ENCODE assay signal across 8 mouse cellular contexts in the genomic region with DNA sequence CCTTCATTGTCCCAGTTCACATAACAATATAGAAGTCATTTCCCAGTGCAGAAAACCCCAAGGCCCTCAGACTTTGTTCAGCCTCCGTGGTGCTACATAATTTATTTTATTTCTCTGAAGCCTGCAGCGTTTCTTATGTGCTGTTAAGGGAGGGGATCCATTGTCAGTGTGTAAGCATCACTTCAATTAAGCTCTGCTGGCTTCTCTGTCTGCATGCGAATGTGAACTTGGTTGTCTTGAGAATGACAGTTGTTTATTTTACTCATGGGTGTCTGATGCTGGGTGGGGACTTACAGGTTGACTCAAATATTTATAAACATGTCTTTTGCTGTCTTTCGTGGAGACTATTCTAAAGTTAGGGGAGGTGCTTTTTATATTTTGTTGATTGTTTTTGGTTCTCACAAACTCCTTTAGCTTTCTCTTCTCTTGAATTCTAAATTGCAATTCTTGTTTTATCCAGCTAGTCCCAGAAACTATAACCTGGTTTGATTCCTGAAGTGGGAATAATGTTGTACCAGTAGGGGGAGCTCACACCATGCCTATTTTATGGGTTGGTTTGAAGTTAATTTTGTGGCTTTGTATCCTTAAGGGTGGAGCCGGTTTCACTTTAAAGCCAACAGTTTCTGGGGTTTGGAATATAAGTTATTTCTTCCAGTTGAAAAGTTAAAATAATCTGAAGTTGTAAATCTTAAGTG.
DNase-seq lines count a peak whose midpoint lies in the region; ATAC-seq and TF ChIP-seq lines count a peak whose summit lies in the region.

No protein-coding gene starts in this region.

- H3K4me3 ChIP-seq in liver, adult 2 months (ENCODE audit: insufficient read depth, low read depth, low read length) = no peak overlapping the region
- H3K4me3 ChIP-seq in liver, embryonic 11.5 days (ENCODE audit: low read depth, low read length) = no peak overlapping the region
- H3K4me3 ChIP-seq in brown adipose tissue, adult 24 weeks (ENCODE audit: insufficient read depth, low read depth, low read length) = no peak overlapping the region
- H3K4me3 ChIP-seq in lung, postnatal 0 days (ENCODE audit: low read depth, low read length) = 0 out of 2 replicates have a peak overlapping the region, but pooled peaks have one; percentile 8
- no peak overlapping the region for H3K4me3 ChIP-seq in stomach, embryonic 14.5 days (ENCODE audit: low read depth, low read length)

- TF ChIP-seq POLR2A in liver, adult 2 months (IDR thresholded peaks at IDR 0.05; ENCODE audit: extremely low read depth, insufficient read depth, low read length) = no peak

- intact Hi-C loops in heart, postnatal 25 days (cut with DNase I) = loop anchor here (1.0 to 10.0 kb wide), 7 partner anchors 145 to 635 kb away; no protein-coding TSS in a partner anchor

- H3K4me2 ChIP-seq in liver, embryonic 11.5 days = no peak overlapping the region
- no peak overlapping the region; the same call in 1 of the 2 replicates for H3K4me2 ChIP-seq in lung, postnatal 0 days (replicated peaks; ENCODE audit: low read depth, low read length)
- H3K4me2 ChIP-seq in stomach, embryonic 14.5 days (replicated peaks; ENCODE audit: low read depth, low read length) = 0 out of 2 replicates have a peak overlapping the region, but pooled peaks have one; percentile 12

- H3K79me2 ChIP-seq in liver, adult 2 months (ENCODE audit: control insufficient read depth, insufficient read depth, low read length) = no peaks in the 10 kb centered on the region

- no peak overlapping the region for H3K27ac ChIP-seq in liver, adult 2 months (replicated peaks; ENCODE audit: insufficient read depth, low read depth, low read length)
- H3K27ac ChIP-seq in liver, embryonic 11.5 days (ENCODE audit: low read depth, low read length) = no peak overlapping the region
- H3K27ac ChIP-seq in brown adipose tissue, adult 24 weeks (replicated peaks; ENCODE audit: low read depth, low read length) = peak overlapping the region; percentile 65; the same call in 1 of the 2 replicates
- no peak overlapping the region for H3K27ac ChIP-seq in lung, postnatal 0 days (ENCODE audit: low read length)
- no peak overlapping the region; the same call in 1 of the 2 replicates for H3K27ac ChIP-seq in stomach, embryonic 14.5 days (ENCODE audit: low read length)

- no peaks in the 10 kb centered on the region for H3K27me3 ChIP-seq in liver, adult 2 months (ENCODE audit: control insufficient read depth, insufficient read depth, low read length)
- H3K27me3 ChIP-seq in liver, embryonic 11.5 days (replicated peaks; ENCODE audit: control insufficient read depth, insufficient read depth, low read length) = no peaks in the 10 kb centered on the region
- no peaks in the 10 kb centered on the region for H3K27me3 ChIP-seq in lung, postnatal 0 days (replicated peaks; ENCODE audit: insufficient read depth, low read length)
- H3K27me3 ChIP-seq in stomach, embryonic 14.5 days (ENCODE audit: control insufficient read depth, insufficient read depth, low read length) = no peaks in the 10 kb centered on the region

- peak; percentile 38; the same call in 1 of the 2 replicates for TF ChIP-seq CTCF in liver, adult 2 months (IDR thresholded peaks at IDR 0.05; ENCODE audit: low read depth, low read length)
- TF ChIP-seq CTCF in lung, postnatal 0 days (IDR thresholded peaks at IDR 0.05) = peak; percentile 87

- WGBS in liver, adult 2 months = 46% methylated on average over 5 of the region's 5 CpGs
- WGBS in liver, embryonic 11.5 days = 38% methylated on average over 5 of the region's 5 CpGs
- 22% methylated on average over 5 of the region's 5 CpGs for WGBS in lung, postnatal 0 days
- 21% methylated on average over 5 of the region's 5 CpGs for WGBS in stomach, embryonic 14.5 days

- DNase-seq in liver, adult 2 months (ENCODE audit: extremely low read depth, low read depth, low spot score) = peak; percentile 43
- no peak for DNase-seq in liver, embryonic 11.5 days (ENCODE audit: low spot score)
- peak; percentile 3 for DNase-seq in fat pad, adult 2 months (ENCODE audit: extremely low read depth, low read depth, low spot score)
- peak; percentile 11 for DNase-seq in heart, postnatal 25 days (ENCODE audit: low spot score)
- DNase-seq in kidney, postnatal 4 days = peak; percentile 36 to 53
- peak; percentile 91 for DNase-seq in lung, postnatal 0 days (ENCODE audit: low spot score)

- peaks cover 2% of the 10 kb centered on the region; the same call in 1 of the 2 replicates for H3K4me1 ChIP-seq in liver, adult 2 months (ENCODE audit: control insufficient read depth, insufficient read depth, low read length)
- H3K4me1 ChIP-seq in liver, embryonic 11.5 days (replicated peaks; ENCODE audit: control insufficient read depth, insufficient read depth, low read length) = no peaks in the 10 kb centered on the region
- 0 out of 2 replicates have a peak, but pooled peaks cover 6% of the 10 kb centered on the region for H3K4me1 ChIP-seq in brown adipose tissue, adult 24 weeks (ENCODE audit: control insufficient read depth, insufficient read depth, insufficient read length, low read length)
- no peaks in the 10 kb centered on the region for H3K4me1 ChIP-seq in lung, postnatal 0 days (ENCODE audit: insufficient read depth, low read depth, low read length)
- no peaks in the 10 kb centered on the region for H3K4me1 ChIP-seq in stomach, embryonic 14.5 days (ENCODE audit: control insufficient read depth, insufficient read depth, low read length)

- H3K9me3 ChIP-seq in liver, embryonic 11.5 days (ENCODE audit: control insufficient read depth, low read length) = no peaks in the 10 kb centered on the region
- no peaks in the 10 kb centered on the region for H3K9me3 ChIP-seq in lung, postnatal 0 days (ENCODE audit: low read length)
- no peaks in the 10 kb centered on the region for H3K9me3 ChIP-seq in stomach, embryonic 14.5 days (ENCODE audit: control insufficient read depth, low read depth, low read length)

- H3K9ac ChIP-seq in liver, adult 2 months (ENCODE audit: low read depth, low read length) = no peak overlapping the region
- H3K9ac ChIP-seq in liver, embryonic 11.5 days (ENCODE audit: low read depth, low read length) = no peak overlapping the region
- H3K9ac ChIP-seq in lung, postnatal 0 days (replicated peaks; ENCODE audit: low read depth) = no peak overlapping the region
- no peak overlapping the region for H3K9ac ChIP-seq in stomach, embryonic 14.5 days (replicated peaks; ENCODE audit: low read depth, low read length)

- TF ChIP-seq EP300 in lung, postnatal 0 days (IDR thresholded peaks at IDR 0.05) = peak; percentile 70

- ATAC-seq in liver, embryonic 11.5 days (replicated peaks; ENCODE audit: low FRiP score) = no peak
- peak; percentile 68 for ATAC-seq in lung, postnatal 0 days
- no peak for ATAC-seq in stomach, embryonic 14.5 days (ENCODE audit: insufficient number of reproducible peaks, insufficient read depth, low FRiP score, low read depth)

- H3K36me3 ChIP-seq in liver, adult 2 months (ENCODE audit: control insufficient read depth, insufficient read depth, low read length) = no peaks in the 10 kb centered on the region
- H3K36me3 ChIP-seq in liver, embryonic 11.5 days (ENCODE audit: control insufficient read depth, insufficient read depth, low read length) = no peaks in the 10 kb centered on the region
- H3K36me3 ChIP-seq in lung, postnatal 0 days (ENCODE audit: insufficient read depth, low read length) = no peaks in the 10 kb centered on the region
- no peaks in the 10 kb centered on the region for H3K36me3 ChIP-seq in stomach, embryonic 14.5 days (ENCODE audit: control insufficient read depth, insufficient read depth, low read length)
